Mouse (Mus musculus) MEL (cell line): Measurements from ENCODE around the gene Gm4858.

Source experiments
- CHD1 ChIP-seq: IDR thresholded peaks from 2 replicates; pipeline ENCODE4 v1.6.1; 2012; ENCODE audit warnings: low read depth, mild to moderate bottlenecking, inconsistent platforms, low read length, improper control_type of control experiment
- CTCF ChIP-seq, 3 experiments: IDR thresholded peaks in 2 of 3; conservative IDR thresholded peaks in 1 of 3; 2 replicates each; pipeline ENCODE4 v1.5.1; 2011 to 2012; ENCODE audit warnings: low read length in 3 of 3, low read depth in 2 of 3, mild to moderate bottlenecking in 2 of 3, improper control_type of control experiment in 1 of 3, inconsistent platforms in 1 of 3, mixed read lengths in 1 of 3, moderate library complexity in 1 of 3; ENCODE audit not compliant: control insufficient read depth in 1 of 3, insufficient read depth in 1 of 3, poor library complexity in 1 of 3, severe bottlenecking in 1 of 3
- GABPA ChIP-seq: IDR thresholded peaks from 2 replicates; pipeline ENCODE4 v1.6.1; 2012; ENCODE audit warnings: low read depth, mild to moderate bottlenecking, inconsistent platforms, low read length, improper control_type of control experiment, moderate library complexity
- JUND ChIP-seq: IDR thresholded peaks from 2 replicates; pipeline ENCODE4 v1.6.1; 2011; ENCODE audit warnings: low read depth, mild to moderate bottlenecking, improper control_type of control experiment, low read length
- MAX ChIP-seq: IDR thresholded peaks from 2 replicates; pipeline ENCODE4 v1.6.1; 2011; ENCODE audit warnings: low read length, improper control_type of control experiment
- POLR2A ChIP-seq, 2 experiments: IDR thresholded peaks; 2 replicates each; pipeline ENCODE4 v1.6.1; 2011 to 2012; ENCODE audit warnings: low read length in 2 of 2, mild to moderate bottlenecking in 2 of 2, control low read depth in 1 of 2, improper control_type of control experiment in 1 of 2, low read depth in 1 of 2, moderate library complexity in 1 of 2; ENCODE audit not compliant: control insufficient read depth in 1 of 2, insufficient read depth in 1 of 2, poor library complexity in 1 of 2
- RAD21 ChIP-seq: IDR thresholded peaks from 2 replicates; pipeline ENCODE4 v1.6.1; 2011; ENCODE audit warnings: mild to moderate bottlenecking, low read depth, low read length, improper control_type of control experiment
- UBTF ChIP-seq: IDR thresholded peaks from 2 replicates; pipeline ENCODE4 v1.6.1; 2012; ENCODE audit warnings: low read depth, mild to moderate bottlenecking, inconsistent platforms, low read length, improper control_type of control experiment, moderate library complexity, borderline replicate concordance; ENCODE audit not compliant: insufficient read depth
- USF2 ChIP-seq, 2 experiments: IDR thresholded peaks; 2 replicates each; pipeline ENCODE4 v1.6.1; 2011 to 2012; ENCODE audit warnings: improper control_type of control experiment in 2 of 2, low read length in 2 of 2, borderline replicate concordance in 1 of 2, inconsistent platforms in 1 of 2, low read depth in 1 of 2, mild to moderate bottlenecking in 1 of 2; ENCODE audit not compliant: insufficient read depth in 1 of 2

- no peak for TF ChIP-seq POLR2A (IDR thresholded peaks at IDR 0.05; ENCODE audit: control insufficient read depth in 1 of 2, insufficient read depth in 1 of 2, low read depth in 1 of 2, low read length in 2 of 2, poor library complexity in 1 of 2)
- TF ChIP-seq CTCF (IDR thresholded peaks at IDR 0.05 in 2 of 3, conservative IDR thresholded peaks at IDR 0.05 in 1 of 3; ENCODE audit: control insufficient read depth in 1 of 3, insufficient read depth in 1 of 3, low read depth in 2 of 3, low read length in 3 of 3, poor library complexity in 1 of 3, severe bottlenecking in 1 of 3) = no peak
- no peak for TF ChIP-seq UBTF
- TF ChIP-seq CHD1 = no peak
- no peak for TF ChIP-seq JUND
- TF ChIP-seq MAX = no peak
- no peak for TF ChIP-seq GABPA
- TF ChIP-seq RAD21 = no peak
- TF ChIP-seq USF2 (IDR thresholded peaks at IDR 0.05; ENCODE audit: borderline replicate concordance in 1 of 2, insufficient read depth in 1 of 2, low read depth in 1 of 2, low read length in 2 of 2) = no peak
Measured at GRCm38 (mm10) chr3:93025486-93025885, 43.1 kb upstream of the Gm4858 start.
